Mouse (Mus musculus) common myeloid progenitor, adult 5-6 weeks (primary cell): ENCODE measurements at regions not wholly inside any gene's neighbourhood (a gene's known extent, or its start where the extent isn't known, plus 50 kb on each side); places are given as distances from the start of the nearest gene placed in this dataset.

Experiments used
- ATAC-seq: replicated peaks from 2 replicates; pipeline ENCODE4 v1.8.0; 2016; ENCODE audit warnings: low read depth, mild to moderate bottlenecking, moderate TSS enrichment, inconsistent platforms; ENCODE audit not compliant: poor library complexity, severe bottlenecking

DNA sequence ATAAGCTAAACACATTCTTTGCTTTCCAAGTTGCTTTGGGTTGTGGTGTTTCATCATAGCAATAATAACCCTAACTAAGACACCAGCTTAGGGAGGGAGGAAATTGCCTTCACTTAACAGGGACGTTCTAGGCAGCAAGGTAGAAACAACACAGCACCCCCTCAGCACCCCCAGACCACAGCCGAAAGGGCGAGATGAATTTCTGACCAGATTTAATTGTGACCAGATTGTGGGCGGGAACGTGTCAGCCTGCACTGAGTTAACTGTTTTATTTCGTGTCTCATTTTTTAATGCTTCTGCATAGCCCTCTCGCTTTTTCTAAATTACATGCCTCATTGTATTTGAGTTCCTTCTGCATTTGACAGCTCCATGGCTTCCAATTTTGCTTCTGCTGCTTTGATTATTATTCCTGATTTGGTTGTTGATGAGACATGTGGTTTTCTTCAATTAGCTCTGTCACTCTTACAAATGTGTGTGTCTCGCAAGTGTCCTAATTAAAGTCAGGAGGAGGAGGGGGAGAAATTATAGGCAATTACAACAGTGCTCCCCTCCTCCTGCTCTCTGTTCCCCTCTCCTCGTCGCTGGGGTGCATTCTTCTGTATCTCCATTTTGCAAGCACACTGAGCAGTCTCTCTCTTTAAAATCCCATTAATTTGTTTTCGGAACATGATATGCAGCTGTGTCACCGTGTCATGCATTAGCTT is 155.6 kb upstream of the Sel1l start:
- no peak for ATAC-seq

DNA sequence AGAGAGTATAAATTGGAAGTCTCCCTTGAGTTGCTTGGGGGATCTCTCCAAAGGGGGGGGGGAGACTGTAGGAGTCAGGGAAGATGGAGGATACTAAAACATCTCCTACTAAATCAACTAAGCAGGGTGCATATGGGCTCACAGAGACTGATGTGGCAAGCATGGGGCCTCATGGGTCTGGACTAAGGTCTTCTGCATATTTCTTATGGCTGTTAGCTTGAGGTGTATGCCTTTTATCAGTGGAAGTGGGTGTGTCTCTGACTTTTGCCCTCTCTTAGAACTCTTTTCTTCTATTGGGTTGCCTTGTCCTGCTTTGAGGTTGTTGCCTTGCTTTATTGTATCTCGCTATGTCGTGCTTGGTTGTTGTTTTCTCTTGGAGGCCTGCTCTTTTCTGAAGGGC is 150.1 kb upstream of the Sel1l start:
- ATAC-seq, result no peak

DNA sequence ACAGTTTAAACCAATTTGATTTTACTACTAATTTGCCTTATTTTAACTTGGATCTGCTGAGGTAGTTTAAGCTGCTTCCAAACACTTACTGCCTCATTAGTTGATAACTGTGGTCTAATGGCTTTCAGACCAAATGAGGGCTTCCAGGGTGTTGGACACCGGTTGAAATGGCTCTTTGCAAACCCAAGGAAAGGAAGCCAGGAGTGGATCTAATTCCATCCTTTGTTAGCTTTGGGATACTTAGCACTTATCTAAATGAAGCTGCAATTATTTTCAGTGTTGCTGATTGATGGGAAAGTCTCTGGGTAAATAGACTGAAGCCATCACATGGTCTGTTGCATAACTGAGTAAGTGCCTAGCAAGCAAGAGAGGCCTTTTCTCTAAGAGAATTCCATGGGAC is 148.4 kb upstream of the Sel1l start:
- ATAC-seq, result no peak

DNA sequence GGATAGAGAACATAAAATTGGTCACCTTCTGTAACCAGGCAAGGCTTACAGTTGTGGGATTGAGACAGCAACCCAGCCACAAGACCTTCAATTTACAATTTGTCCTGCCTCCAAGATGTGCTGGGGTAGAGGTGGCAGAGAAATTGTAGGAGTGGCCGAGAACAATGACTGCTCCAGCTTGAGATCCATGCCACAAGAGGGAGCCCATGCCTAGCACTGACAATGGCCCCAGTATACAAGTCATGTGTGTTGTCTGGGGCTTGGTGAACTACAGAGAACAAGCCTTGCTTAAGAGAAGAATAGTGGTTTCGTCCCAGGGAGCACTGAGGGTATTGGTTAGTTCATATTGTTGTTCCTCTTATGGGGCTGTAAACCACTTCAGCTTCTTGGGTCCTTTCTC is 146.6 kb upstream of the Sel1l start:
- ATAC-seq, result no peak

DNA sequence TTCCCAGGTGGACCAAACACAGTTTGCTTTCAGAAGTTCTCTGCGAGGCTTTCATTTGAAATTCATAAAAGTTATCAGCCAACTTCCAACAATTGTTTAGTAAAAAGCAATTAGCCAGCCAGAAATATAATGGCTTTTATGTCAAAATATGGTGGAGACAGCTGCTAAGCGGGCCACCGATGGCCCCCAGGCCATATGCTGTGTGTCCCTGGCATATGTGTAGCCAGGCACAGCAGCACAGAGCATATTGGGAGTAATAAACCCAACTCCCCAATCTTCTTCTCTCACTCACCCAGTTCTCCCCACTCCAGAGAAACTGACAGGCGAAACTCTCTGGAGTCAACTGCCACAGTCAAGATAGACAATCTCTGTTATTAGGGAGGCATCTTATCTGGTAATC is 137.5 kb upstream of the Sel1l start:
- no peak for ATAC-seq

DNA sequence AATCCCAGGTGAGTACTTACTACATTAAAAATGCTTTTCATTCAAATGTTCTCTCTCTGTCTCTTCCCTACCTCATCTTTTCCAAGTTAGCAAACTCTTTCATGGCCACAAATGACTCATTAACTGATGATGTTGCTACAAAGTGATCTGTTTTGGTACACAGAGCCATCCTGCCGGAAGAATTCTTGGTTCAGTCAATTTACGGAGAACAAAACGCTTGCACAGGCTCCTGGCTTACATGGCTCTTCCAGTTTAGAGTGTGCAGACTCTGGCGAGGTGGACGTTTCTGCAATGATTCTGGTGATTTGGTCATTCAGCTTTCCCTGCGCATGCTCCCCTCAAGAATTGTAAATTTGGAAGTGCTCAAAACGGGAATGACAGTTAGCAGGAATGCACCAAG is 131.4 kb upstream of the Sel1l start:
- no peak for ATAC-seq

DNA sequence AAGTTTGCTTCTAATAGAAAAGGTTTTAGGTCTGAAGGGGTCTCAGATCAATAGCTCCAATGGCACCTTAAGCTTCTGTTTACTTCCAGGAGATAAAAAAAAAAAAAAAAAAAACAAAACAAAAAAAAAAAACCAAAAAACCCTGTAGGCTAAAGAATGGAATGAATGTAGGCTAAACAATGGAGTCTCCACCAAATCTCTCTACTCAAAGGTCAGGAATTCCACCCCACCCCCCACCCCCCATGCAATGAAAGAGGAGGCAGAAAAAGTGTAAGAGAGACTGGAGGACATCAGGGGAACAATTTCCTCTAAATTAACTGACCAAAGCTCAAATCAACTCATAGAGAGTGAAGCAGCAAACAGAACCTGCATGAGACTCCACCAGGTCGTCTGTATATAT is 122.1 kb upstream of the Sel1l start:
- no peak for ATAC-seq

DNA sequence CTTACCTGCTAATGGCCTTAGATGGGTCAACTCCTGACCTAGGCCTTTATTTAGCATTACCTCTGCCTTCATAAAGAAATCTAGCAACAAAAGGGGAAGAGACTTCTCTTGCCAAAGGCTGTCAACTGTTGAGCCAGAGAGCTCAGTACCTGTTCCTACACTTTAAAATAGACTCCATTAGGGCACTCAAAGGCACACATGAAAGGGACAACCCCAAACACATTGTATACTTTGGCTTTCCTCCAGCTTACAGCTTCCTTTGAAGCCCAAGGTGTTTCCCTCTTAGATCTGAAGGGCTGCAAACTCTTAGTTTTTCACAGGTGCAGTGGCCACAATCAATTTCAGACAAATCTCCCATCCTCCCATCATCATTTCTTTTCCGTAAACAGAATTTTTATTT is 117.0 kb upstream of the Sel1l start:
- ATAC-seq, result no peak

DNA sequence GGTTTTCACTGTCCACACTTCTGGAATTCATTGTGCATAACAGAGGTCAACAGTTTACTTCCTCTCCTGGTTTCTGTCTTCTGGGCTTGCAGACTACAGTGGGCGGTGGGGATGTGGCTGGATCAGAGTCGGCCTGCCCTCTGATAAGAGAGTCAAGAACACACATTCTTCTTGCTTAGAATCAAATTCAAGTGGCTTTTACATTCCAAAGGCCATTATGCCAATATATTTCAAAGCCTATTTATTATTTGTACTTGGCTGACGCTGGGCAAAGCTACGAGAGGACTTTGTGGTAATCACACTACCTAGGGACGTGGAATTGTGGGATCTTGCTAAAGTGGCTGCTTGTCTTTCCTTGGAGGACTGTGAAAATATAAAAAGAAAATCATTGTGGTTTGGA is 114.3 kb upstream of the Sel1l start:
- ATAC-seq, result no peak

DNA sequence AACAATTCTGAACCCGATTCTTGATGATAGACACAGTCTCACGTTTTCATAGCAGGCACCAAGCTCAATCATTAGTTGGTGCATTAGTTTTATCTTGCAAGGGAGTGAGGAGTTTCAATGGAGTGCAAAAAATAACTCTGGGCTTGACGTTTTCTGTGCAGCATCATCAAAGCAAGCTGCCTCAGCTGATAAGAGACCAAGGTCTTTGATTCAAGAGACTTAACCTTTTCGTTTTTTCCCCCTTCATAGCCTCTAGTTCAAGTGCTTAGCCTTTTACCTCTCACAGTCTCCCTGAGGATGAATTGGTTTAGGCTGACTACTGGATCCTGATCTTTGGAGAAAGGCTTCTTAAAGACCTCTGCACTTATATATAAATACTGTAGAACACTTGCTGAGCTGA is 109.1 kb upstream of the Sel1l start:
- ATAC-seq, result no peak

DNA sequence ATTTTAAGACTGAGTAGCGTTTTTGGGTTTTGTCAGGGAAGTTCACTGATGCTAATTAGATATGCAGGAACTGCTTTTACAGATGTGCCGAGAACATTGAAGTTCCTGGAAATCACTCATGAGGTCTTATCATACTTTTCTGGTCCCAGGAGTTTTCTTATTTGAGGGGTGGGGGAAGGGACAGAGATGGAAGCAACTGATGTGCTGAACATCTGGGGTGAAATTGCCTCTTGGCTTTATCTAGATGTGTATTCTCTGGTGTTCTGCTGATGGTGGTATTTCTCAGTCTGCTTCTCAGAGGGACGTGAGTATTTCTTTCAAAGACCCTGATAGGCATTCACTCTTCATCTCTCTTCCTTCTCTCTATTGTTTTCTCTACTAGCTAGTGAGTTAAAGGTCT is 107.5 kb upstream of the Sel1l start:
- no peak for ATAC-seq

DNA sequence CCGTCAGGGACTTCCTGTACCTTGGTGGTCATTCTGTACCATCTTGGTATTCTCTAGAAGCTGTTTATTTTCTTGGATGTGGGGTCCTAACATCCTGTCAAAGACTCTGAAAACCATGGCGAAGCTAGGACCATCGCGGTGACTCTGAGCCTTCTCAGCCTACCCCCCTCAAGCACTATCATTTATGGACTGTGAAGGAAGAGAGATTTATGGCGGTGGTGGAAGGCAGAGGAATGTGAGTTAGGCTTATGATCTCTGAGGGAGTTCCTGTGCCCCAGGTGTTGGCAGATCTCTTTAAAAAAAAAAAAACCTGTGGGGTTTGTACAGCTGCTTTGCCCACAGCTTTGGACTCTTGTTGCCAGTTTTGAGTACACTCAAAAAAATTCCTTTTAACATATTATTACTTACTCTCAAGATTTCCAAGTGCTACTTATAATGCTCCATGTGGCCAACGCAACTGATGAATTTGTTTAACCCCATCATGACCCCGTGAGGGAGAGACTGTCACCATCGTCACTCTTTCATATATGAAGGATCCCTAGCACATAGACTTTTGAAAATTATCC is 99.7 kb upstream of the Sel1l start:
- no peak for ATAC-seq

DNA sequence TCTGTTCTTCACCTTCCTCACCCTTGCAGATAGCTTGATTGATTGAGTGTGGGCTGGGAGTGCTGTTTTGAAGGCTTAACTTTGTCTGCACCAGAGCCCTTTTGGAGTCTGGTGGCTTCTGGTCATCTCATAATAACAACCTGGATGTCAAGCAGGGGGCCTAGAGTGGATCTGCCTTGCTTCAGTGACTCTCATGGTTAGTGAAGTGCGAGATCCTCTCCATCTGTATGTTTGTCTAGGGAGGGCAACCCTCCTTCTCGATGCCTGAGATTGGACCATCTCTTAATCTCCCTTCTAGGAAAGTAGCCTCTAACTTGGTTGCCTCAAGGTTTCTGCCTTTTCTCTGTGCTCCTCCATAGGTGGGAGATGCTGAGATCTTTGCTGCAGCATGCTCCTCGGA is 99.0 kb upstream of the Sel1l start:
- no peak for ATAC-seq

DNA sequence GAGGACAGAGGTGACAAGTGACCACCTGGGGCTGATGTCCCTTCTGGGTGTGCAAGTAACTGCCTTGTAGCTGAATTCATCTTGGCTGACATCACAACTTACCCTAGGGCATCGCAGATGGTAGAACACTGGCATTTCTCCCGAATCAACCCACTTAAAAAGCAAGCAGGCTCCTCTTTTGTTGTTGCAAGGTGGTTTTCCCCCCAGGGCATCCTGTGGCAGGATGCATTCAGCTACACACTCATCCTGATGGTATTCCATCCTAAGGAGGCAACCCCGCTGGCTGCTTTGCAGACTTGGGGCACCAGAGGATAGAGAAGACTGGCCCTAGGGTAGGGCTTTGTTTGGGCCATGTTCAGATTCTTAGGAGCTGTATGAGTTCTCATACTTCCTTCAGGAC is 97.6 kb upstream of the Sel1l start:
- no peak for ATAC-seq

DNA sequence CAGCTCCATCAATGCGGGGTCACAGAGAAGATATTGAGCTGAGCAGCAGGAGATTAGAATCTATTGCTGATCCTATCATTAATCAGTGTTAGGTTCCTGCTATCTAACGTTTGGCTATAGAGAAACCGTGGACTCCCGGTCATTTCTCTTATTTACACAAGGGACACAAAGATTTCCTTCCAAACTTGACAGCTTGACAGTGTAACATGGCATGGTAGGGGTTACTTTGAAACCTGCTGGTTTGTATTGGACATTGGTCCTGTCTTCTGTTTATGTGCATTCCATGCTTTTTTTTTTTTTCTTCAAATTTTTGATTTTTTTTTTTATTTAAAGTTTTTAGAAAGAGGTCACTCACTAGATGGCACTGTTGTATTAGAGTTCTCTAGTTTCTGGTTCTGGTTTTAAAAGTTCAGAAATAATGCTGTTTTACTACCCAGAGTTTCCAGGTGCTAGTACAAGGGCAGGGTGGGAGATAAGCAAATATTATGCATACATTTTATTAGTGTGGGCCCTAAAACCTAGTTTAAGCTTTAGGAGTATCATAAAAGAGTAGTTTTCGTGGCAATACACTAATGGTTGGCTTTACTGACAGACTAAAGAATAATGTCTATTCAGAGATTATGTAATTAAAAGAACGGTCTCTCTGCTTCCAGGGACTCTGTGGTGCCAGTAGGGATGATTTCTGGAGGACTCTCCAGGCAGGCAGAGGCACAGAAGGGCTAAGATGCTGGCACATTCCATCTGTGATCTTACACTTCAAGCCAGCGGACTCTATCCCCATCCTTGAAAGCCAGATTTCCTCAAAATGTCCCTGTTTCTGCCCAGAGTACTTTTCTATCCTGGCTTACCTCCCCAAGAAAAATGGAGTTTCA is 83.8 kb upstream of the Sel1l start:
- ATAC-seq, result no peak

DNA sequence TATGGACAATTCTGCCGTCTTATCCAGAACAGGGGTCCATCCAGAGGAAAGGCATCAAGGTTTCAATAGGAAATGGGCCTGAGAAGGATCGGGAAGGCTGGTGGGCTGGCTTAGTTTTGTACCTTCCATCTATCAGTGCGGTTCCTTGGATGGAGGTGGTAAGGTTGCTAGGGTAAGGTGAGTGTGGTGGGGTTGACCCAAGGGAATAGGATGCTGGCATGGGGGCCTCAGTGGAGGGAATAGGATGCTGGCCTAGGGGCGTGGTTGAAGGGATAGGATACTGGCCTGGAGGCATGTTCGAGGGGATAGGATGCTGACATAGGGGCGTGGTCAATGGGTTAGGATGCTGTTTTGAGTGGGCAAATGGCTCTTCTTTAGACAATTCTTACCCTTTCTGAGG is 82.6 kb upstream of the Sel1l start:
- ATAC-seq, result no peak

DNA sequence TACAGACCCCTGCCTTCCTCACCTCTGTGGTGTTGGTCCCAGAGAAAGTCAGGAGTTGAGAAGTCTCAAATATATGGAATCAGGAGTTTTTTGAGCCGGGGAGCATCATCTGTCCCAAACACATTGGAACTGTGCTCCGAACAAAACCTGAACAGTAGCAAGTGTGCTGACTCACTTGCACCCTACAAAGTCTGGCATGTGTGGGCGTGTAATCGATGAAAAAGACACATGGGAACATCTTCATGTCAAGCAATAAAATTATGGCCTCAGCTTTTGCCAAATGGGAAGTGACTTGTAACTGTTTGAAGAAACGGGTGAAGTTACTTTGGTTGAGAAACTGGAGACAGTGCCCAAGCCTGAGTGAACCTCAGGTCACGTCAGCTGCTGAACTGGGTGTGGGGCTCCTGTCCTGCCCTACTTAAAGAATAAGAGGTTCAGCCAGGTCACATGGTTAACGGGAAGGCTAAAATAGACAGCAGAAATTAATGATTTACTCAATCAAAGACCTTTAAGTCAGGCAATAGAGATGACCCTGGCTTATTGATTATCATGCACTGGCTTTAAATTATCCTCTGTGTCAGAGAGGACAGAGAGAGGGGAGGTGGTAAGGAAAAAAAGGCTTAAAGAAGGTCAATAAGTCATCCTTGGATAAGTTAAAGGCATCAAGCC is 80.6 kb upstream of the Sel1l start:
- ATAC-seq, result no peak

DNA sequence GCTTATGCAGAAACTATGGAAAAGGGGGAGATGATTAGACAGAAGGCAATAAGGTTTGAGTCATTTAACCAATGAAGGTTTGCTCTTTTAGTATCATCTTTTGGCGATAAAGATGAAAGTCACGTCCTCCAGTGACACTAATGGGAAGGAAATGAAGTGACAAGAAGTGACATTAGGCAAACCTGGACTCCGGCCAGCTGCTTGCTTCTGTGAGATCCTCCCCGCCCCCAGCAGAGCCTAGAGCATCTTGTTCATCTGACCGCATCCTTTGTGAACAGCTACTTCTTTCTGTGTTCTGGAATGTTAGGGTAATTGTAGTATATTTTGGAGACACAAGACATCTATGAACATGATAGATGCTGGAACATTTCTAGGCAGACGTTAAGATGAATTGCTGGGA is 78.6 kb upstream of the Sel1l start:
- no peak for ATAC-seq

DNA sequence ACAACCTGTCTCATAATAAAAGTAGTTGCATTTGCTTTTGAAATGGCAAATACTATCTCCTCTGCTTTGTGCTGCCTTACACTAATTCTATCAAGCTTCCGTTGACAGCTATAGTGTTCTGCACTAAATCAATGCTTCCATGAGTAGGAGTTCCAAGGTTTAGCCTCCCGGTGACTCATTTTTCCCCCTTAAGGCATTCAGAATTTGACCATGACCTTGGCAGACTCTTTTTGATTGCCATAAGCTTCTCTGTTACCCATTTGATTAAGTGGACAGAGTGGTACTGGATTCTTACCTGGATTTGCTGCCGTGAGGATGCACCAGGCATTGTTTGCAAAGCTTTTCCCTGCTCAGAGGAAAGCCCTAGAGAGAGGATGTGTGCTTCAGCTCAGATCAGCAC is 66.5 kb upstream of the Sel1l start:
- no peak for ATAC-seq

DNA sequence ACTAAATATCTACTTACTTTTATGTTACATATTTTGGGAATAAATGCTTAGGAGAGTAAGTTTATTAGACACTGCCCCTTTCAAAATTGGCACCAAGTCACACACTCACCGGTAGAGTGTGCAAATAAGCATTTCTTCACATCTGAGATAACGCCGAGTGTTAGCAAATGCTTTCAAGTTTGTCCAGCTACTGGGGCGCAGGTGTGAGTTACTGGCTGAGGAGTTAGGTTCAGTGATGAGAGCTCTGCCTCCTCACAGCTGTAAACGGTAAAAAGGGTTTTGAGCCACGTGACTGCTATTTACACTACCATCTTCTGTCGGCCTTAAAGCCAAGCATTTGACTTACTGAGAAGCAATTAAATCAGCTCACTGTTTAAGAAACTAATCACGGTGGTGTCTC is 61.6 kb upstream of the Sel1l start:
- ATAC-seq, result no peak
